Mouse (Mus musculus): ENCODE measurements at regions not wholly inside any gene's neighbourhood (a gene's known extent, or its start where the extent isn't known, plus 50 kb on each side); places are given as distances from the start of the nearest gene placed in this dataset.

GRCm38 (mm10) chr9:101306408-101306935, 54.9 kb upstream of the Ppp2r3a start:
- Histone ChIP-seq H3K27ac (ENCODE audit: low read depth, low read length) (no peak overlapping the region), H3K4me1 (ENCODE audit: control insufficient read depth, insufficient read depth, low read length) (no peaks in the 10 kb centered on the region), H3K4me2 (ENCODE audit: low read depth, low read length) (no peak overlapping the region), H3K27me3 (ENCODE audit: control insufficient read depth, insufficient read depth, low read length) (no peaks in the 10 kb centered on the region), H3K4me3 (ENCODE audit: low read depth, low read length) (no peak overlapping the region), H3K9ac (replicated peaks; ENCODE audit: low read depth, low read length) (no peak overlapping the region), H3K9me3 (ENCODE audit: control insufficient read depth, low read length) (no peaks in the 10 kb centered on the region), H3K36me3 (ENCODE audit: control insufficient read depth, insufficient read depth, low read length) (no peaks in the 10 kb centered on the region)
- ATAC-seq (ENCODE audit: low read depth) = no peak
- 93% methylated on average over 10 of the region's 10 CpGs for WGBS

GRCm38 (mm10) chr9:101305730-101306129, 54.1 kb upstream of the Ppp2r3a start:
- Histone ChIP-seq H3K27me3 (ENCODE audit: control insufficient read depth, insufficient read depth, low read length) (no peaks in the 10 kb centered on the region), H3K27ac (ENCODE audit: low read depth, low read length) (no peak overlapping the region), H3K4me1 (ENCODE audit: control insufficient read depth, insufficient read depth, low read length) (no peaks in the 10 kb centered on the region), H3K9ac (replicated peaks; ENCODE audit: low read depth, low read length) (no peak overlapping the region), H3K4me2 (ENCODE audit: low read depth, low read length) (no peak overlapping the region), H3K4me3 (ENCODE audit: low read depth, low read length) (no peak overlapping the region), H3K9me3 (ENCODE audit: control insufficient read depth, low read length) (no peaks in the 10 kb centered on the region), H3K36me3 (ENCODE audit: control insufficient read depth, insufficient read depth, low read length) (no peaks in the 10 kb centered on the region)
- 93% methylated on average over 4 of the region's 4 CpGs for WGBS
- no peak for ATAC-seq (ENCODE audit: low read depth)

Measured in neural tube, embryonic 14.5 days (tissue).